Mouse (Mus musculus) liver, adult 2 months (tissue): ENCODE data around the gene Trim72. TPM values are rescaled to one million over a fixed set of nuclear protein-coding genes. Genes with fewer than 3 reads are reported as not detected.
A peak's percentile ranks its signal among the peaks of the same experiment; 100 is the strongest.

Source experiments
- DNase-seq: peaks from one replicate; pipeline ENCODE4 v3.0.0-alpha.2; 2011; ENCODE audit warnings: low read depth, low spot score; ENCODE audit errors: extremely low read depth
- H3K27ac ChIP-seq: fragments of 200-500 bp; replicated peaks from 2 replicates; pipeline ENCODE4 v1.5.1; 2012; ENCODE audit warnings: low read depth, mild to moderate bottlenecking, control low read depth, inconsistent platforms, low read length; ENCODE audit not compliant: insufficient read depth
- H3K27me3 ChIP-seq: fragments of 200-500 bp; 2 replicates; pipeline ENCODE4 v1.6.1; 2012; ENCODE audit warnings: mild to moderate bottlenecking, moderate library complexity, low read length, inconsistent platforms; ENCODE audit not compliant: control insufficient read depth, insufficient read depth
- H3K36me3 ChIP-seq: fragments of 200-500 bp; 2 replicates; pipeline ENCODE4 v1.6.1; 2012; ENCODE audit warnings: low read length, inconsistent platforms; ENCODE audit not compliant: control insufficient read depth, insufficient read depth
- H3K4me1 ChIP-seq: fragments of 200-500 bp; 2 replicates; pipeline ENCODE4 v1.6.1; 2011; ENCODE audit warnings: low read length; ENCODE audit not compliant: control insufficient read depth, insufficient read depth
- H3K4me3 ChIP-seq: fragments of 200-500 bp; 2 replicates; pipeline ENCODE4 v1.5.1; 2011; ENCODE audit warnings: low read depth, mild to moderate bottlenecking, control low read depth, low read length, moderate library complexity; ENCODE audit not compliant: insufficient read depth
- H3K79me2 ChIP-seq: fragments of 200-500 bp; 2 replicates; pipeline ENCODE4 v1.6.1; 2012; ENCODE audit warnings: inconsistent platforms, mild to moderate bottlenecking, low read length, moderate library complexity; ENCODE audit not compliant: control insufficient read depth, insufficient read depth
- H3K9ac ChIP-seq: fragments of 200-500 bp; 2 replicates; pipeline ENCODE4 v1.6.1; 2012; ENCODE audit warnings: low read depth, mild to moderate bottlenecking, control low read depth, inconsistent platforms, low read length
- CTCF ChIP-seq: fragments of 200-500 bp; IDR thresholded peaks from 2 replicates; pipeline ENCODE4 v1.5.1; 2011; ENCODE audit warnings: low read depth, low read length, control low read depth
- POLR2A ChIP-seq: fragments of 200-500 bp; IDR thresholded peaks from 2 replicates; pipeline ENCODE4 v1.6.1; 2011; ENCODE audit warnings: low read length, control low read depth; ENCODE audit not compliant: insufficient read depth; ENCODE audit errors: extremely low read depth
- WGBS: fragments of 180-500 bp; shearing (Covaris S2); methylation state at CpG from one replicate; pipeline ENCODE4 v1.1.7; 2018; 5-methylcytosine and 5-hydroxymethylcytosine counted together
- polyA plus RNA-seq: library from polyadenylated mRNA; depleted of rRNA; stranded (reverse); fragments of >200 nt; gene quantifications from 2 replicates; pipeline ENCODE4 v1.2.3, GENCODE M21; 2012
- total RNA-seq: library from RNA; depleted of rRNA; stranded (reverse); fragments of >200 nt; gene quantifications from 2 replicates; pipeline ENCODE4 v1.2.3, GENCODE M21; 2014

Trim72 gene
- total and polyA plus RNA-seq, 2 experiments: 0.15 to 0.28 TPM

GRCm38 (mm10) chr7:128023565-128023964 lies 19.8 kb downstream of the Trim72 start:
- no peak overlapping the region for H3K9ac ChIP-seq
- peak; percentile 20 for DNase-seq
- no peak overlapping the region for H3K27ac ChIP-seq
- peaks cover 9% of the 10 kb centered on the region for H3K4me1 ChIP-seq
- no peaks in the 10 kb centered on the region for H3K36me3 ChIP-seq
- no peaks in the 10 kb centered on the region for H3K27me3 ChIP-seq
- TF ChIP-seq CTCF (no peak), POLR2A (no peak)
- H3K79me2 ChIP-seq: no peaks in the 10 kb centered on the region
- H3K4me3 ChIP-seq: no peak overlapping the region
- WGBS: 76% methylated on average over 4 of the region's 4 CpGs

- no peak for DNase-seq
- no peaks in the 10 kb centered on the region for H3K36me3 ChIP-seq
- H3K4me3 ChIP-seq: no peak overlapping the region
- H3K27ac ChIP-seq: no peak overlapping the region
- H3K27me3 ChIP-seq: no peaks in the 10 kb centered on the region
- no peaks in the 10 kb centered on the region for H3K79me2 ChIP-seq
- H3K4me1 ChIP-seq: peaks cover 5% of the 10 kb centered on the region
- WGBS: 88% methylated on average over 9 of the region's 9 CpGs
- no peak overlapping the region for H3K9ac ChIP-seq
- no peak for TF ChIP-seq POLR2A
- TF ChIP-seq CTCF: no peak
These were observed 20.6 kb downstream of the Trim72 start for GRCm38 (mm10) chr7:128024364-128024763.

GRCm38 (mm10) chr7:128024932-128025331 lies 21.2 kb downstream of the Trim72 start:
- H3K27ac ChIP-seq: no peak overlapping the region
- TF ChIP-seq CTCF (no peak), POLR2A (no peak)
- H3K4me1 ChIP-seq: peaks cover under 1% of the 10 kb centered on the region
- no peak overlapping the region for H3K9ac ChIP-seq
- WGBS: 91% methylated on average over 4 of the region's 4 CpGs
- no peak overlapping the region for H3K4me3 ChIP-seq
- no peaks in the 10 kb centered on the region for H3K79me2 ChIP-seq
- H3K36me3 ChIP-seq: no peaks in the 10 kb centered on the region
- DNase-seq: no peak
- no peaks in the 10 kb centered on the region for H3K27me3 ChIP-seq

GRCm38 (mm10) chr7:128025381-128025780 lies 21.6 kb downstream of the Trim72 start:
- H3K27ac ChIP-seq: no peak overlapping the region
- TF ChIP-seq POLR2A (no peak), CTCF (no peak)
- no peak for DNase-seq
- H3K9ac ChIP-seq: no peak overlapping the region
- no peaks in the 10 kb centered on the region for H3K4me1 ChIP-seq
- no peaks in the 10 kb centered on the region for H3K36me3 ChIP-seq
- H3K79me2 ChIP-seq: no peaks in the 10 kb centered on the region
- no peak overlapping the region for H3K4me3 ChIP-seq
- WGBS: 81% methylated on average over 4 of the region's 4 CpGs
- H3K27me3 ChIP-seq: no peaks in the 10 kb centered on the region

GRCm38 (mm10) chr7:128031403-128031976 lies 27.7 kb downstream of the Trim72 start:
- 41% methylated on average over 9 of the region's 9 CpGs for WGBS
- Histone ChIP-seq H3K4me3 (no peak overlapping the region), H3K9ac (no peak overlapping the region), H3K27ac (peak overlapping the region; percentile 99), H3K36me3 (no peaks in the 10 kb centered on the region), H3K79me2 (no peaks in the 10 kb centered on the region), H3K4me1 (peaks cover 15% of the 10 kb centered on the region), H3K27me3 (no peaks in the 10 kb centered on the region)
- TF ChIP-seq CTCF: no peak
- peak; percentile 96 for DNase-seq

GRCm38 (mm10) chr7:128032290-128032988 lies 28.7 kb downstream of the Trim72 start:
- peak; percentile 90 for DNase-seq
- TF ChIP-seq CTCF: no peak
- no peak for TF ChIP-seq POLR2A
- no peak overlapping the region for H3K4me3 ChIP-seq
- H3K4me1 ChIP-seq: peaks cover 15% of the 10 kb centered on the region
- no peaks in the 10 kb centered on the region for H3K79me2 ChIP-seq
- no peaks in the 10 kb centered on the region for H3K27me3 ChIP-seq
- peak overlapping the region; percentile 99 for H3K27ac ChIP-seq
- no peak overlapping the region for H3K9ac ChIP-seq
- WGBS: 39% methylated on average over 5 of the region's 5 CpGs
- H3K36me3 ChIP-seq: no peaks in the 10 kb centered on the region
